Mouse (Mus musculus): Measurements from ENCODE around the gene Rragc. TPM values are rescaled to one million over a fixed set of nuclear protein-coding genes. Genes with fewer than 3 reads are reported as not detected.
"Not testable (repeated sequence)": the region's sequence is repeated elsewhere in the genome, so short reads cannot be mapped to it uniquely, and the experiment has no call there.

Rragc gene
- polyA plus RNA-seq, 1 experiment, result 50.2 TPM

GRCm38 (mm10) chr4:123939838-123940237 is 22.6 kb downstream of the Rragc start:
- no peak for TF ChIP-seq POLR2A (IDR thresholded peaks at IDR 0.05; ENCODE audit: insufficient read depth, low read length)
- TF ChIP-seq CTCF (IDR thresholded peaks at IDR 0.05; ENCODE audit: low read depth, low read length), result peak; percentile 25
- no peak for TF ChIP-seq EP300 (IDR thresholded peaks at IDR 0.05; ENCODE audit: insufficient read depth, low read depth, low read length)
- no peak overlapping the region for H3K27ac ChIP-seq (ENCODE audit: insufficient read depth, low read length)
- no peaks in the 10 kb centered on the region for H3K4me1 ChIP-seq (ENCODE audit: control insufficient read depth, insufficient read depth, low read length)

GRCm38 (mm10) chr4:123940878-123941277 is 23.6 kb downstream of the Rragc start:
- H3K4me1 ChIP-seq (ENCODE audit: control insufficient read depth, insufficient read depth, low read length); H3K36me3 ChIP-seq (ENCODE audit: control insufficient read depth, insufficient read depth, low read length, poor library complexity, severe bottlenecking); H3K27me3 ChIP-seq (ENCODE audit: control insufficient read depth, insufficient read depth, low read length, poor library complexity, severe bottlenecking); H3K9me3 ChIP-seq (replicated peaks; ENCODE audit: control insufficient read depth, insufficient read depth, low read length, poor library complexity, severe bottlenecking); H3K9ac ChIP-seq (ENCODE audit: low read depth, poor library complexity, severe bottlenecking); H3K27ac ChIP-seq (ENCODE audit: insufficient read depth, low read length); H3K4me3 ChIP-seq (ENCODE audit: low read depth, low read length): not testable (repeated sequence)

More at GRCm38 (mm10) chr4:123939838-123940237, 22.6 kb downstream of the Rragc start:
- no peak overlapping the region for H3K9ac ChIP-seq (ENCODE audit: low read depth, poor library complexity, severe bottlenecking)
- H3K27me3 ChIP-seq (ENCODE audit: control insufficient read depth, insufficient read depth, low read length, poor library complexity, severe bottlenecking), result no peaks in the 10 kb centered on the region
- H3K36me3 ChIP-seq (ENCODE audit: control insufficient read depth, insufficient read depth, low read length, poor library complexity, severe bottlenecking), result peaks cover 8% of the 10 kb centered on the region
- H3K4me3 ChIP-seq (ENCODE audit: low read depth, low read length), result no peak overlapping the region
- no peaks in the 10 kb centered on the region for H3K9me3 ChIP-seq (replicated peaks; ENCODE audit: control insufficient read depth, insufficient read depth, low read length, poor library complexity, severe bottlenecking)

DNA sequence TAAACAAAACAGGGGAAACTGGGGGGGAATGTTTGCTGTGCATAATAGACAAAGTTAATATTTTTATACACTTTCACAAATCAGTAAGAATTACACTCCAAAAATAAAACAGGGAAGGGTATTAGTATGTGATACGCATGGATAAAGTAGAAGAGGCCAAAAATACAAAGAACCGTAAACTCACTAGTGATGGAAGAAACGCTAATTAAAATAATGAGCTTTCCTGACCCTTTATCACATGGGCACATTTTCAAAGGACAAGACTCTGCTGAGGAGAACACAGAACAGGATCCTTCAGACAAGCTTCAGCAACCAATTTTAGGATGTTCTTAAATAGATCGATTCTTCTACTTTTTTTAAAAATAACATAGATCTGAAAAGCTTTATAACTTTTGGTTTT is 29.5 kb downstream of the Rragc start:
- Histone ChIP-seq H3K27me3 (ENCODE audit: control insufficient read depth, insufficient read depth, low read length, poor library complexity, severe bottlenecking) (no peaks in the 10 kb centered on the region), H3K9me3 (replicated peaks; ENCODE audit: control insufficient read depth, insufficient read depth, low read length, poor library complexity, severe bottlenecking) (no peaks in the 10 kb centered on the region), H3K36me3 (ENCODE audit: control insufficient read depth, insufficient read depth, low read length, poor library complexity, severe bottlenecking) (no peaks in the 10 kb centered on the region), H3K4me1 (ENCODE audit: control insufficient read depth, insufficient read depth, low read length) (no peaks in the 10 kb centered on the region), H3K27ac (ENCODE audit: insufficient read depth, low read length) (no peak overlapping the region), H3K4me3 (ENCODE audit: low read depth, low read length) (no peak overlapping the region), H3K9ac (ENCODE audit: low read depth, poor library complexity, severe bottlenecking) (no peak overlapping the region)
- TF ChIP-seq POLR2A (IDR thresholded peaks at IDR 0.05; ENCODE audit: insufficient read depth, low read length) (no peak), EP300 (IDR thresholded peaks at IDR 0.05; ENCODE audit: insufficient read depth, low read depth, low read length) (no peak), CTCF (IDR thresholded peaks at IDR 0.05; ENCODE audit: low read depth, low read length) (no peak)

- TF ChIP-seq EP300 (IDR thresholded peaks at IDR 0.05; ENCODE audit: insufficient read depth, low read depth, low read length) (no peak), POLR2A (IDR thresholded peaks at IDR 0.05; ENCODE audit: insufficient read depth, low read length) (no peak), CTCF (IDR thresholded peaks at IDR 0.05; ENCODE audit: low read depth, low read length) (no peak)
- Histone ChIP-seq H3K4me3 (ENCODE audit: low read depth, low read length) (no peak overlapping the region), H3K27ac (ENCODE audit: insufficient read depth, low read length) (no peak overlapping the region), H3K9ac (ENCODE audit: low read depth, poor library complexity, severe bottlenecking) (no peak overlapping the region), H3K27me3 (ENCODE audit: control insufficient read depth, insufficient read depth, low read length, poor library complexity, severe bottlenecking) (no peaks in the 10 kb centered on the region), H3K4me1 (ENCODE audit: control insufficient read depth, insufficient read depth, low read length) (no peaks in the 10 kb centered on the region), H3K9me3 (replicated peaks; ENCODE audit: control insufficient read depth, insufficient read depth, low read length, poor library complexity, severe bottlenecking) (no peaks in the 10 kb centered on the region), H3K36me3 (ENCODE audit: control insufficient read depth, insufficient read depth, low read length, poor library complexity, severe bottlenecking) (no peaks in the 10 kb centered on the region)
These were observed 29.9 kb downstream of the Rragc start for GRCm38 (mm10) chr4:123947149-123947548.

GRCm38 (mm10) chr4:123948901-123949300 is 31.7 kb downstream of the Rragc start:
- H3K4me3 ChIP-seq (ENCODE audit: low read depth, low read length), result no peak overlapping the region
- H3K4me1 ChIP-seq (ENCODE audit: control insufficient read depth, insufficient read depth, low read length), result no peaks in the 10 kb centered on the region
- no peaks in the 10 kb centered on the region for H3K27me3 ChIP-seq (ENCODE audit: control insufficient read depth, insufficient read depth, low read length, poor library complexity, severe bottlenecking)
- no peaks in the 10 kb centered on the region for H3K9me3 ChIP-seq (replicated peaks; ENCODE audit: control insufficient read depth, insufficient read depth, low read length, poor library complexity, severe bottlenecking)
- TF ChIP-seq CTCF (IDR thresholded peaks at IDR 0.05; ENCODE audit: low read depth, low read length), result no peak
- no peak for TF ChIP-seq POLR2A (IDR thresholded peaks at IDR 0.05; ENCODE audit: insufficient read depth, low read length)
- no peak for TF ChIP-seq EP300 (IDR thresholded peaks at IDR 0.05; ENCODE audit: insufficient read depth, low read depth, low read length)
- no peaks in the 10 kb centered on the region for H3K36me3 ChIP-seq (ENCODE audit: control insufficient read depth, insufficient read depth, low read length, poor library complexity, severe bottlenecking)
- H3K9ac ChIP-seq (ENCODE audit: low read depth, poor library complexity, severe bottlenecking), result no peak overlapping the region
- no peak overlapping the region for H3K27ac ChIP-seq (ENCODE audit: insufficient read depth, low read length)

DNA sequence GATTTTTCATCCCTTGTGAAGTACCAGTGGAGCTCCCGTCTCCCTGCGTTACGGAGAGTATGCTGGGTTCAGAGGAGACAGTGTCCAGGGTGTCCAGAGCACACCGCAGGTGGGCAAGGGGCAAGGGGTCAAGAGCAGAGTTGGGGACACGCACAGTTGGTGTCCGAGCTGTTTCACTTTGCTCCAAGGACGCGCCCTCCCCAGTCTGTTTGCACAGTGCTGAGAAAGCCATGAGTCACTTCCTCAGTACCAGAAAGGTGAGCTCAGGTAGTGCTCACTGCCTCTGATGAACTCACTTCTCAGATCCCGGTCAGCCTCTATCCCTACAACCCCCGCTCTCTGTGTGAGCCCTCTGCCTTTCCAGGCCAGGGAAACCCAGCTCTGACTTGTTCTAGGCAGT is 32.4 kb downstream of the Rragc start:
- TF ChIP-seq CTCF (IDR thresholded peaks at IDR 0.05; ENCODE audit: low read depth, low read length) (no peak), EP300 (IDR thresholded peaks at IDR 0.05; ENCODE audit: insufficient read depth, low read depth, low read length) (no peak), POLR2A (IDR thresholded peaks at IDR 0.05; ENCODE audit: insufficient read depth, low read length) (no peak)

More for the DNA sequence above, 32.4 kb downstream of the Rragc start:
- Histone ChIP-seq H3K4me1 (ENCODE audit: control insufficient read depth, insufficient read depth, low read length) (no peaks in the 10 kb centered on the region), H3K4me3 (ENCODE audit: low read depth, low read length) (no peak overlapping the region), H3K27me3 (ENCODE audit: control insufficient read depth, insufficient read depth, low read length, poor library complexity, severe bottlenecking) (no peaks in the 10 kb centered on the region), H3K36me3 (ENCODE audit: control insufficient read depth, insufficient read depth, low read length, poor library complexity, severe bottlenecking) (no peaks in the 10 kb centered on the region), H3K9me3 (replicated peaks; ENCODE audit: control insufficient read depth, insufficient read depth, low read length, poor library complexity, severe bottlenecking) (no peaks in the 10 kb centered on the region), H3K27ac (ENCODE audit: insufficient read depth, low read length) (no peak overlapping the region), H3K9ac (ENCODE audit: low read depth, poor library complexity, severe bottlenecking) (no peak overlapping the region)
